Mouse (Mus musculus) hindbrain, embryonic 14.5 days (tissue): ENCODE measurements around the gene Setd1a. TPM values are rescaled to one million over a fixed set of nuclear protein-coding genes. Genes with fewer than 3 reads are reported as not detected.

Source experiments
- ATAC-seq: fragments of 200-750 bp; cut with Nextera tagmentation; 2 replicates; pipeline ENCODE4 v1.8.0; 2017; ENCODE audit warnings: moderate number of reproducible peaks, mild to moderate bottlenecking, moderate TSS enrichment, moderate library complexity; ENCODE audit not compliant: low FRiP score
- DNase-seq: peaks from one replicate; pipeline ENCODE4 v3.0.0-alpha.2; 2015; ENCODE audit warnings: low spot score
- H3K27ac ChIP-seq: fragments of 300-500 bp; sonication (generic); 2 replicates; pipeline ENCODE4 v1.5.1; 2014; ENCODE audit warnings: mild to moderate bottlenecking, moderate library complexity
- H3K27me3 ChIP-seq: fragments of 300-500 bp; sonication (generic); 2 replicates; pipeline ENCODE4 v1.6.1; 2014; ENCODE audit warnings: mild to moderate bottlenecking, low read length, mixed read lengths; ENCODE audit not compliant: control insufficient read depth, insufficient read depth
- H3K36me3 ChIP-seq: fragments of 300-500 bp; sonication (generic); replicated peaks from 2 replicates; pipeline ENCODE4 v1.6.1; 2014; ENCODE audit not compliant: control insufficient read depth, insufficient read depth
- H3K4me1 ChIP-seq: fragments of 300-500 bp; sonication (generic); replicated peaks from 2 replicates; pipeline ENCODE4 v1.6.1; 2014; ENCODE audit warnings: antibody characterized with exemption, low read length, mixed read lengths; ENCODE audit not compliant: control insufficient read depth, insufficient read depth
- H3K4me2 ChIP-seq: fragments of 300-500 bp; sonication (generic); replicated peaks from 2 replicates; pipeline ENCODE4 v1.6.1; 2014; ENCODE audit warnings: mild to moderate bottlenecking, moderate library complexity
- H3K4me3 ChIP-seq: fragments of 300-500 bp; sonication (generic); replicated peaks from 2 replicates; pipeline ENCODE4 v1.5.1; 2014; ENCODE audit warnings: mild to moderate bottlenecking, low read length
- H3K9ac ChIP-seq: fragments of 300-500 bp; sonication (generic); 2 replicates; pipeline ENCODE4 v1.6.1; 2014
- H3K9me3 ChIP-seq: fragments of 300-500 bp; sonication (generic); 2 replicates; pipeline ENCODE4 v1.6.1; 2016; ENCODE audit warnings: low read length; ENCODE audit not compliant: control insufficient read depth
- WGBS: fragments of 180-500 bp; shearing (Covaris S2); extraction: QIAGEN DNeasy Blood & Tissue Kit; methylation state at CpG from one replicate; pipeline ENCODE4 v1.1.7; 2014; 5-methylcytosine and 5-hydroxymethylcytosine counted together
- polyA plus RNA-seq: library from polyadenylated mRNA; unstranded; fragments of >200 nt; fragmentation: Nextera tagmentation; extraction: Ambion mirVana; gene quantifications from 2 replicates; pipeline ENCODE4 v1.2.1, GENCODE M21; 2014

Setd1a gene
- polyA plus RNA-seq, 1 experiment from 2014 or later, result 19.1 TPM

DNA sequence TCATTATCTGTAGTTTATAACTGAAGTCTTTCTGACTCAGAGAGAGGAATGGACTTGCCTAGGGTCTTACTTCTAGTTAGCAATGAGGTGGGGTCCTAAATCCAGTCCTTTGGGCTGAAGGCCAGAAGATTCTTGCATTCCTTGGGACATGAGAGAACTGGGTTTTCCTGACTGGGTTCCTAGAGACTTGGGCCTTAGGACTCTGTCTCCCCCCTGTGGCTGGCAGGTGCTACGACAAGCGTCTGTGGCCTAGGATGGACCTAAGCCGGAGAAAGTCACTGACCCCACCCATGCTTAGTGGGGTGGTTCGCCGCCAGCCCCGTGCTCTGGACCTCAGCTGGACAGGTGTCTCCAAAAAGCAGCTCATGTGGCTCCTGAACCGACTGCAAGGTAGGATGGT lies 15.4 kb upstream of the Setd1a start:
- 47% methylated on average over 7 of the region's 7 CpGs for WGBS
- H3K4me1 ChIP-seq, result no peaks in the 10 kb centered on the region
- H3K9me3 ChIP-seq, result no peaks in the 10 kb centered on the region
- DNase-seq (peak; percentile 71), ATAC-seq (no peak)
- no peak overlapping the region for H3K4me2 ChIP-seq
- no peaks in the 10 kb centered on the region for H3K27me3 ChIP-seq
- H3K9ac ChIP-seq, result no peak overlapping the region
- no peak overlapping the region for H3K27ac ChIP-seq
- H3K36me3 ChIP-seq, result peaks cover 93% of the 10 kb centered on the region
- no peak overlapping the region for H3K4me3 ChIP-seq

DNA sequence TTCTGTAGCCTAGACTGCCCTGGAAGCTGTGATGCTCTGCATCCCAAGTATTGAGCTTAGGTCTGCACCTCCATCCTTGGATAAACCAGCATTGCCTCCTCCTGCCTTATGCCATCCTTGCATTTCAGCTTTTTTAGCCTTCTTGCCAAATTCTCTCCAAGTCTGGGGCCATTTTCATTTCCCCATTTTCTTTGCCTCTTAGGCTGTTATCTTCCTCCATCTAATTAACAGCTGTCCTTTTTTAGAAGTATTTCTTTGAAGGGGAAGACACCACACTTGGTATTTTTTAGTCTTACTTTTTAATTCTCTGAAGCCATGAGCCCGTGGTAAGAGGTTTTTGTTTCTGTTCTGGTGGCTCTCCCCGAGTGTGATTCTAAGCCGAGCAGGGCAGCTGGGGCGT lies 12.8 kb upstream of the Setd1a start:
- H3K36me3 ChIP-seq, result peaks cover 91% of the 10 kb centered on the region
- no peak for ATAC-seq
- WGBS, result 95% methylated on average over 4 of the region's 4 CpGs

GRCm38 (mm10) chr7:127765756-127766155 lies 10.7 kb upstream of the Setd1a start:
- DNase-seq (no peak), ATAC-seq (no peak)
- H3K27ac ChIP-seq, result no peak overlapping the region
- H3K36me3 ChIP-seq, result peaks cover 73% of the 10 kb centered on the region
- H3K27me3 ChIP-seq, result no peaks in the 10 kb centered on the region
- no peak overlapping the region for H3K4me2 ChIP-seq
- 90% methylated on average over 2 of the region's 2 CpGs for WGBS
- H3K9me3 ChIP-seq, result no peaks in the 10 kb centered on the region
- H3K4me1 ChIP-seq, result peaks cover 18% of the 10 kb centered on the region; the same call in 1 of the 2 replicates
- no peak overlapping the region for H3K4me3 ChIP-seq
- H3K9ac ChIP-seq, result no peak overlapping the region

More for the DNA sequence above, 12.8 kb upstream of the Setd1a start:
- Histone ChIP-seq H3K4me3 (no peak overlapping the region), H3K4me1 (no peaks in the 10 kb centered on the region), H3K27ac (no peak overlapping the region), H3K9ac (no peak overlapping the region), H3K27me3 (no peaks in the 10 kb centered on the region), H3K4me2 (no peak overlapping the region), H3K9me3 (no peaks in the 10 kb centered on the region)
- no peak for DNase-seq

DNA sequence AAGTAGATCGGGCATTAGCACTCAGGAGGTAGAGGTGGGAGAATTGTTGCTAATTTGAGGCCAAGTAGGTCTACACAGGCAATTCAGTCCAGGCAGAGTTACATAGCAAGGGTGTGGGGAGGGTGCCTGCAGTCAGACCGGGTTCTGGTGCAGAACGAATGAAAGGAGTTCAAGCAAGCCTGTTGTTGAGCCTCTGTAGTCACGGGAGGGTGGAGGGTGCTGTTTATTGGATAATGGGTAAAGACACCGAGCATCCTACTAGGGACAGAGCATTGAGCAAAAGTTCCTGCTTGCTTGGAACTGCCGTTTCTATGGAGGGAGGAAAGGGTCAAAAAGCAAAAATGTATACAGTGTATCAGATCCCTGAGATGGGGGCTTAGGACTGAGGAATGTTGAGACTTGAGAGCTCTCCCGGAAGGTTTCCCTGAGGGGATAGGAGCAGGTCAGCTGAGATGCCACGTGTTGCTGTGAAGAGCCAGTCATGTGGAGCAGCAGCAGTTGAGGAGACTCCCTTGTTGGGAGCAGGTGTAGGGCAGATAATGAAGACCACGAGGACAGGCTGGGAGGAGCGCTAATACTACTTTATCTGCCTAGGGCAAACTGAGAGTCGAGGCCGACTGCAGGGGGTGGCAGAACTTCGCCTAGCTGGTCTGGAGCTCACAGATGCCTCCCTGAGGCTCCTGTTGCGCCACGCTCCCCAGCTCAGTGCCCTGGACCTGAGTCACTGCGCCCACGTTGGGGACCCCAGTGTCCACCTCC lies 9.4 kb upstream of the Setd1a start:
- Histone ChIP-seq H3K27ac (no peak overlapping the region), H3K4me3 (no peak overlapping the region), H3K27me3 (no peaks in the 10 kb centered on the region), H3K9me3 (no peaks in the 10 kb centered on the region), H3K36me3 (peaks cover 60% of the 10 kb centered on the region), H3K4me2 (no peak overlapping the region), H3K9ac (no peak overlapping the region), H3K4me1 (peaks cover 18% of the 10 kb centered on the region; the same call in 1 of the 2 replicates)
- DNase-seq (no peak), ATAC-seq (no peak)
- WGBS, result 84% methylated on average over 17 of the region's 17 CpGs

DNA sequence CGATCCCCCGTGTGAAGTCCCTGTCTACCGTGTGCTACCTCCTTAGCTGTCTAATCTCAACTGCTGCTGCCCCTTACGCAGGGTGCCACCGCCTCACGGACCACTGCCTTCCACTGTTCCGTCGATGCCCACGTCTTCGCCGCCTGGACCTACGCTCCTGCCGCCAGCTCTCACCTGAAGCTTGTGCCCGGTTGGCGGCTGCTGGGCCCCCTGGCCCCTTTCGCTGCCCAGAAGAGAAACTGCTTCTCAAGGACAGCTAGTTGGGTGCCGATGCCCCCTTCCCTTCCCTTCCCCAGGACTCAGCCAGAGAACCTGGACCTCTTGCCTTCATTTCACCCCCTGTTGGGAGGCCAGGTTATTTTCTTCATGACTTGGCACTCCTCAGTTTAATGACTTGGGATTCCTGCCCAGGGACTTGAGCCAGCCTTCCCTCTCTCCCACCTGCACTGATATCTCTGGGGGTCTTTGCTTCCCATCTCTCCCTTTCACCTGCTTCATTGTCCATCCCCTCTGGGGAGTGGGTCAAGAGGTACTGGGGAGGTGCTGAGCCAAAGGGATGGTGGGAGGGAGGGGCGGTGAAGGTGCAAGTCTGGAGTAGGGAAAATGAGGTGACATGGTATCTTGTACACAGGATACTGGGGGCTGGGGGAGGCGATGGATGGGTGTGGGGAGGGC lies 8.7 kb upstream of the Setd1a start:
- peaks cover 53% of the 10 kb centered on the region for H3K36me3 ChIP-seq
- DNase-seq (no peak), ATAC-seq (no peak)
- 94% methylated on average over 19 of the region's 19 CpGs for WGBS
- no peaks in the 10 kb centered on the region for H3K9me3 ChIP-seq
- no peak overlapping the region for H3K4me2 ChIP-seq
- no peak overlapping the region for H3K4me3 ChIP-seq
- H3K27me3 ChIP-seq, result no peaks in the 10 kb centered on the region
- H3K27ac ChIP-seq, result no peak overlapping the region
- H3K4me1 ChIP-seq, result peaks cover 18% of the 10 kb centered on the region; the same call in 1 of the 2 replicates
- H3K9ac ChIP-seq, result no peak overlapping the region

DNA sequence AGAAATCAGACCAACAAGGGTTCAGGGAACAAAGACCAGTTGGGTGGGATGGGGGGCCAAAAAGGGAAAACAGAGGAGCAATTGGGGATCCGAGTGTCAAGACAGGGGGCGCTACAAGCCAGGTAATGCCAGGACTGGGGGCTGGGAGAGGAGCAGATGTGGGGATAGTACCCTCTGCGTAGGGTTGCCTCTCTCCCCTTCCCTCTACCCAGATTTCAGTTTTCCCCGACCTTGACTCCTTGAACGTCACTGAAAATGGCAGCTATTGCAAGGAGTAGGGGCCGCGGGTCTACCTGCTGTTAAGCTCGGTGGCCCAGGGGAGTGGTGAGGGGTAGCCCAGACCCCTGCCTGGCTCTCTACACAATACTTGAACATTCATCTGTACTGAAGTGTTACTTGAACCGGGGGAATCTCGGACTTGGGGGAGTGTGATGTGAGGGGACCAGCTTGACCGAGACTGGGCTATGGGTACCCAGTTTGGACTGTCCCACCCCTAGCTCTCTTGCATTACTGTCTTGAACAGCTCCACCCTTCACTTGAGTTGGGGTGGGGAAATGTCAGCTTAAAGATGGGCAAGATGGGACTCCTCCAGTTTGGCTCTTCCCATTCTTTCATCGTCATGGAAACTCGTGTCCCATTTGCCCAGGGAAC lies 8.0 kb upstream of the Setd1a start:
- H3K27ac ChIP-seq, result no peak overlapping the region
- no peak for DNase-seq
- peaks cover 18% of the 10 kb centered on the region; the same call in 1 of the 2 replicates for H3K4me1 ChIP-seq
- ATAC-seq, result no peak
- H3K4me2 ChIP-seq, result no peak overlapping the region
- H3K9ac ChIP-seq, result no peak overlapping the region
- H3K36me3 ChIP-seq, result peaks cover 48% of the 10 kb centered on the region
- H3K4me3 ChIP-seq, result no peak overlapping the region
- 57% methylated on average over 13 of the region's 13 CpGs for WGBS
- no peaks in the 10 kb centered on the region for H3K9me3 ChIP-seq
- no peaks in the 10 kb centered on the region for H3K27me3 ChIP-seq

DNA sequence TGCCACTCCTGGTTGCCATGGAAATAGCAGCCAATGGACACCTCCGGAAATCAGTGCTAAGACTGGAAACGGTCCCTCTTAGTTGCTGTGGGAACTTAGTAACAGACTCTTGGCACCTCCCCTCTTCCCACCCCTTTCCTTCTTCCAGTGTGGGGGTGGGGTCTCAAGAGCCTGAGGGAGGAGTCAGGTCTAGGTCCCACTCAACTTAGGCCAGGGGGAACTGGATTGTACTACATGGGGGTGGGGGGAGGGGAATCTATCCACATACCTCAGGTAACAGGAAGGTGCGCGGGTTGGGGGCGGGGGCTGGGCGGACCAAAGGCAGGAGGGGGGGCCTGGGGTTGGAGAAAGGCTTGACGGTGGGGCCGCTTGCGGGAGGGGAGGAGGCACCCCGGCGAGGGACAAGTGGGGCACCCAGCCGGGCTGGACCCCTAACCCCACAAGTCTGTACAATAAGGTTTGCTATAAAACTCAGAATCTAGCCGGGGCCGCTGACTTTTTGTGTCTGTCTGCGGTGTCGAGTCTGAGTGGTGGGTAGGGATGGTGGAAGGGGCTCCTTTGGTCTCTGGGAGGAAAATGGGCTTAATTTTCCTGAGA lies 7.4 kb upstream of the Setd1a start:
- H3K9me3 ChIP-seq, result no peaks in the 10 kb centered on the region
- no peaks in the 10 kb centered on the region for H3K27me3 ChIP-seq
- H3K4me3 ChIP-seq, result peak overlapping the region; percentile 42
- WGBS, result under 1% methylated on average over 16 of the region's 16 CpGs
- H3K36me3 ChIP-seq, result peaks cover 42% of the 10 kb centered on the region
- DNase-seq, result peak; percentile 88
- H3K4me2 ChIP-seq, result peak overlapping the region; percentile 68
- peak overlapping the region; percentile 68 for H3K27ac ChIP-seq
- peak overlapping the region; percentile 65 for H3K9ac ChIP-seq
- peak; percentile 81 for ATAC-seq
- H3K4me1 ChIP-seq, result peaks cover 18% of the 10 kb centered on the region; the same call in 1 of the 2 replicates

DNA sequence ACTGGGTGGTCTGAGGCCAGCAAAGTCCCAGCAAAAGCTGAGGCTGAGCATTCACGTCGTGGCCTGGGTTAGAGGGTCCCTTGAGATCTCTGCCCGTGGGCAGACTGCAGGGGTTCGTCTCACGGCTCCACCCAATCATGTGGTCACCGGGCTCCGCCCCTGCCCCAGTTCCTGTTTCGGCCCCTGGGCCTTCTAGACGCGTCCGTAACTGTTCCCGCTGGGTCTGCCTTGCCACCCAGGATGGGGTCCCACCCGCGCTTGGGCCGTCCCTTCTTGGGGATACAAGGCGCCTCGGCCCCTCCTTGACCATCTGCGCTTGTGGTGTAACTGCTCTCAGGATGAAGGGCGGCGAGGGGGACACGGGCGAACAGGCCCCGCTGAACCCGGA lies 6.8 kb upstream of the Setd1a start, which contains the start of gene Orai3:
Gene Orai3 (plus strand): TSS at position 165 of the 388 bp plus-strand sequence.
- no peaks in the 10 kb centered on the region for H3K9me3 ChIP-seq
- peak; percentile 53 for DNase-seq
- peak within 1 kb of the TSS; percentile 65 for H3K9ac ChIP-seq
- H3K4me3 ChIP-seq, result peak within 1 kb of the TSS; percentile 42
- 0% methylated on average over 24 of the region's 24 CpGs for WGBS
- peaks cover 36% of the 10 kb centered on the region for H3K36me3 ChIP-seq
- H3K4me2 ChIP-seq, result peak within 1 kb of the TSS; percentile 68
- peaks cover 18% of the 10 kb centered on the region; the same call in 1 of the 2 replicates for H3K4me1 ChIP-seq
- H3K27me3 ChIP-seq, result no peaks in the 10 kb centered on the region
- peak within 1 kb of the TSS; percentile 68 for H3K27ac ChIP-seq
- peak; percentile 69 for ATAC-seq
